Mouse (Mus musculus) myocyte (in vitro differentiated cells): ENCODE measurements at regions not wholly inside any gene's neighbourhood (a gene's known extent, or its start where the extent isn't known, plus 50 kb on each side); places are given as distances from the start of the nearest gene placed in this dataset.

Experiments used
- H3K27me3 ChIP-seq: one replicate; pipeline ENCODE4 v1.6.1; 2011; ENCODE audit not compliant: control insufficient read depth, insufficient read depth, insufficient read length
- H3K36me3 ChIP-seq: one replicate; pipeline ENCODE4 v1.6.1; 2011; ENCODE audit not compliant: control insufficient read depth, insufficient read depth
- H3K4me2 ChIP-seq: one replicate; pipeline ENCODE4 v1.6.1; 2011; ENCODE audit warnings: low read depth, control low read depth
- H3K4me3 ChIP-seq: one replicate; pipeline ENCODE4 v1.5.1; 2011; ENCODE audit warnings: mild to moderate bottlenecking, control low read depth, moderate library complexity
- H3K79me2 ChIP-seq: one replicate; pipeline ENCODE4 v1.6.1; 2011; ENCODE audit not compliant: control insufficient read depth, insufficient read depth
- H3ac ChIP-seq: one replicate; pipeline ENCODE4 v1.6.1; 2011; ENCODE audit not compliant: control insufficient read depth, insufficient read length
- CEBPB ChIP-seq: IDR thresholded peaks from 2 replicates; pipeline ENCODE4 v1.6.1; 2011; ENCODE audit warnings: mild to moderate bottlenecking, moderate library complexity; ENCODE audit not compliant: poor library complexity, insufficient read depth, severe bottlenecking
- E2F4 ChIP-seq: IDR thresholded peaks from one replicate; pipeline ENCODE4 v1.6.1; 2011; ENCODE audit warnings: mild to moderate bottlenecking, control low read depth, moderate library complexity; ENCODE audit not compliant: insufficient read depth
- MAX ChIP-seq: IDR thresholded peaks from one replicate; pipeline ENCODE4 v1.6.1; 2011; ENCODE audit warnings: low read depth, mild to moderate bottlenecking, control low read depth
- MYOD1 ChIP-seq, 3 experiments: IDR thresholded peaks; one replicate each; pipeline ENCODE4 v1.6.1; 2011; ENCODE audit warnings: control low read depth in 2 of 3, low read depth in 2 of 3, mild to moderate bottlenecking in 2 of 3, moderate library complexity in 1 of 3; ENCODE audit not compliant: insufficient read length in 2 of 3, control insufficient read depth in 1 of 3
- MYOG ChIP-seq, 3 experiments: IDR thresholded peaks; one replicate each; pipeline ENCODE4 v1.6.1; 2011; ENCODE audit warnings: control low read depth in 2 of 3, low read depth in 2 of 3, mild to moderate bottlenecking in 2 of 3; ENCODE audit not compliant: insufficient read length in 2 of 3, control insufficient read depth in 1 of 3, insufficient read depth in 1 of 3
- POLR2A ChIP-seq: IDR thresholded peaks from one replicate; pipeline ENCODE4 v1.6.1; 2011; ENCODE audit warnings: low read depth, mild to moderate bottlenecking, control low read depth, moderate library complexity; ENCODE audit not compliant: insufficient read length
- POLR2AphosphoS2 ChIP-seq: IDR thresholded peaks from one replicate; pipeline ENCODE4 v1.6.1; 2011; ENCODE audit warnings: low read depth, control low read depth; ENCODE audit not compliant: insufficient read length
- REST ChIP-seq: IDR thresholded peaks from one replicate; pipeline ENCODE4 v1.6.1; 2011; ENCODE audit warnings: mild to moderate bottlenecking, control low read depth, moderate library complexity; ENCODE audit not compliant: insufficient read depth, insufficient read length
- SRF ChIP-seq: IDR thresholded peaks from one replicate; pipeline ENCODE4 v1.6.1; 2011; ENCODE audit warnings: low read depth; ENCODE audit not compliant: control insufficient read depth, insufficient read length
- TCF12 ChIP-seq: IDR thresholded peaks from one replicate; pipeline ENCODE4 v1.6.1; 2011; ENCODE audit warnings: mild to moderate bottlenecking, control low read depth; ENCODE audit not compliant: poor library complexity, insufficient read depth, severe bottlenecking
- TCF3 ChIP-seq: IDR thresholded peaks from one replicate; pipeline ENCODE4 v1.6.1; 2011; ENCODE audit warnings: low read depth, control low read depth; ENCODE audit not compliant: insufficient read length
- USF1 ChIP-seq: IDR thresholded peaks from one replicate; pipeline ENCODE4 v1.6.1; 2011; ENCODE audit warnings: low read depth, mild to moderate bottlenecking, control low read depth, moderate library complexity

DNA sequence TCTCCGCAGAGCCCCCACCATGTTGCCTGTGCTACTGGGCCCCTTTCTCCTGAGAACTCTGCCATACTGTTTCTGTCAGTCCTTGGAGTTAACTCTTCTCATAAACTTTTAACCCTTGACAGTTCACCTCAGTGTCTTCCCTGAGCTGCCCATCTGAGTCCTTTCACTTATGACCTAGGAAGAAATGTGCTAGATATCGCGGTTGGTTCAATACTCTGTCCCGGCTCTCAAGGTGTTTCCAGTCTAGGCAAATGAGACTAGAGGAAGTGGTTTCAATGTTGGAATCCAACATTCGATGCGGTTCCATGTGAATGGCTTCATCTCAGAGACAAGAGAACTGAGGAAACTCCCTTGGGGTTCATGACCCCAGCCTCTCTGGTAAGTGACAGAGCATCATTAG is 176.1 kb downstream of the Clic5 start:
- no peaks in the 10 kb centered on the region for H3K79me2 ChIP-seq
- no peak for TF ChIP-seq CEBPB
- no peak for TF ChIP-seq USF1
- TF ChIP-seq MYOG (IDR thresholded peaks at IDR 0.05; ENCODE audit: control insufficient read depth in 1 of 3, insufficient read depth in 1 of 3, insufficient read length in 2 of 3, low read depth in 2 of 3): no peak
- no peak for TF ChIP-seq E2F4
- no peak for TF ChIP-seq POLR2AphosphoS2
- TF ChIP-seq TCF3: no peak
- no peak for TF ChIP-seq SRF
- TF ChIP-seq MAX: no peak

DNA sequence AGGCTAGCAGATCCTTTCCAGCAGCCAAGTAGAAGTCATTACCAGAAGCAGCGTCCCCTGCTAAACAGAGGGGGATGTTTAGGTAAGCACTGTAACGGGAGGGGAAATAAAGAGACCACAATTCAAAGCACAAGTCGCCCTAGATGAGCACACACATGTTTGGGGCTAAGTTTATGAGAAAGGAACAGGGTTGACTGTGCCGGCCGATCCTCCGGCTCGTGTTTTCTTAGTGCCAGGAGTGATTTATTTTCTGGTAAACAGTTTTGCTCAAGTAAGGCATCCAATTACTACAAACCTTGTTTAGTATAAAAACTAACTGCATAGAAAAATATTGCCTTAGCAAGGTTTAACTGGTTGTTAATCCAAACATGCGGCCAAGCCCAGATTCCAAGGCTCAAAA is 178.1 kb downstream of the Clic5 start:
- Histone ChIP-seq H3K36me3 (no peaks in the 10 kb centered on the region), H3K27me3 (no peaks in the 10 kb centered on the region), H3K4me3 (no peak overlapping the region), H3K79me2 (no peaks in the 10 kb centered on the region), H3K4me2 (no peak overlapping the region), H3ac (no peak overlapping the region)
- no peak for TF ChIP-seq TCF12

More for the DNA sequence above, 176.1 kb downstream of the Clic5 start:
- H3K36me3 ChIP-seq: no peaks in the 10 kb centered on the region
- H3K27me3 ChIP-seq: no peaks in the 10 kb centered on the region
- H3K4me2 ChIP-seq: no peak overlapping the region
- H3ac ChIP-seq: no peak overlapping the region
- H3K4me3 ChIP-seq: no peak overlapping the region

GRCm38 (mm10) chr17:44367561-44367960 is 179.2 kb downstream of the Clic5 start:
- H3K27me3 ChIP-seq: no peaks in the 10 kb centered on the region
- H3K79me2 ChIP-seq: no peaks in the 10 kb centered on the region
- no peak overlapping the region for H3K4me2 ChIP-seq
- no peaks in the 10 kb centered on the region for H3K36me3 ChIP-seq
- no peak overlapping the region for H3K4me3 ChIP-seq
- TF ChIP-seq POLR2A (no peak), TCF12 (no peak)
- no peak overlapping the region for H3ac ChIP-seq

DNA sequence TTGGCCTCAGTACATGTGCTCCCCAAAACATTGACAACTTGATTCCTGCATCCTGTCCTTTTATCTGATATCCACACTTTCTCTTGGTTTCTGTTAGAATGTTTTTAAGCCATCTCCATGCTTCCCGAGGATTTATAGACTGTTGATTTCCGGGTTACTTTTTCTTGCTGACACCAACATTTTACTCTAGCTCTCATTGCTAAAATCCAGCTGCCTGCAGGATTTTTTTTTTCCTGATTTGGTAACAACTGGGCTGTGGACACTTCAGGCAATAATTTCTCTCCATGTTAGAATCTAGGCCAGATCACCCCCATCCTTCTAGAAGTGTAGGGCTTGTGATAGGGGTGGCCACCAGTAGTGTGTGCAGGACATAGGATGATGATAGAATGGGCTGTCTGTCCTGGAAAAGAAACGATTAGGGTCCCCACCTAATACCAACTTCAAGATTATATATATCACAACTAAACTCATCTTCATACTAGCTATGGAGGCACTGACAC is 182.6 kb downstream of the Clic5 start:
- no peaks in the 10 kb centered on the region for H3K79me2 ChIP-seq
- no peaks in the 10 kb centered on the region for H3K27me3 ChIP-seq
- no peak overlapping the region for H3K4me2 ChIP-seq
- no peak overlapping the region for H3ac ChIP-seq
- no peak overlapping the region for H3K4me3 ChIP-seq
- TF ChIP-seq USF1 (no peak), SRF (no peak), E2F4 (no peak), POLR2A (no peak), MYOG (IDR thresholded peaks at IDR 0.05; ENCODE audit: control insufficient read depth in 1 of 3, insufficient read depth in 1 of 3, insufficient read length in 2 of 3, low read depth in 2 of 3) (no peak), MYOD1 (IDR thresholded peaks at IDR 0.05; ENCODE audit: control insufficient read depth in 1 of 3, insufficient read length in 2 of 3, low read depth in 2 of 3) (no peak), MAX (no peak), REST (no peak), TCF3 (no peak), TCF12 (no peak), CEBPB (no peak), POLR2AphosphoS2 (no peak)
- no peaks in the 10 kb centered on the region for H3K36me3 ChIP-seq

GRCm38 (mm10) chr17:44371620-44372019 is 183.2 kb downstream of the Clic5 start:
- H3K79me2 ChIP-seq: no peaks in the 10 kb centered on the region
- H3K36me3 ChIP-seq: no peaks in the 10 kb centered on the region
- no peak overlapping the region for H3K4me2 ChIP-seq
- TF ChIP-seq MAX (no peak), POLR2A (no peak), MYOD1 (IDR thresholded peaks at IDR 0.05; ENCODE audit: control insufficient read depth in 1 of 3, insufficient read length in 2 of 3, low read depth in 2 of 3) (no peak), E2F4 (no peak), SRF (no peak), TCF12 (no peak), TCF3 (no peak), CEBPB (no peak), REST (no peak), MYOG (IDR thresholded peaks at IDR 0.05; ENCODE audit: control insufficient read depth in 1 of 3, insufficient read depth in 1 of 3, insufficient read length in 2 of 3, low read depth in 2 of 3) (no peak), USF1 (no peak), POLR2AphosphoS2 (no peak)
- no peaks in the 10 kb centered on the region for H3K27me3 ChIP-seq
- no peak overlapping the region for H3ac ChIP-seq
- no peak overlapping the region for H3K4me3 ChIP-seq
